Mouse (Mus musculus): ENCODE data around the gene Golim4. TPM values are rescaled to one million over a fixed set of nuclear protein-coding genes. Genes with fewer than 3 reads are reported as not detected.
A peak's percentile ranks its signal among the peaks of the same experiment; 100 is the strongest.

Golim4 gene
- total RNA-seq, 4 experiments from 2014 or later, result 20.8 to 27.6 (median 25.6) TPM

DNA sequence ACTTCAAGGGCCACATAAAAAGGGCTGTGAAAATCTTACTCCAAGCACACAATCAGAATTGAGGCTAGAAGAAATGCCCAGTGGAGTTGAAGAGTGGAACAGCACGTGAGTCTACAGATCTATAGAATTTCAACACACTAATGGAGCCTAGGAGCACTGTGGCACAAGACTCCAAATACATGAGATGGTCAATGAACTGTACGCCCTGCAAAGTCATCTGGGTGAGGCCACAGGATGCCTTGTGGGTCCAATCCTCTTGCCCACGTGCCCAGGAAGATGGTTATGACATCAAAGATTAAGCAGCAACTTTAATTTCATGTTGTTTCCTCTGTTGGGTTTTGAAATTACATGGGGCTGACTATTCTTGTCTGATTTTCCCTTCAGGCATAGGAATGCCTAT, 30.4 kb downstream of the Golim4 start:
- no peak for DNase-seq (ENCODE audit: low spot score in 2 of 2)

DNA sequence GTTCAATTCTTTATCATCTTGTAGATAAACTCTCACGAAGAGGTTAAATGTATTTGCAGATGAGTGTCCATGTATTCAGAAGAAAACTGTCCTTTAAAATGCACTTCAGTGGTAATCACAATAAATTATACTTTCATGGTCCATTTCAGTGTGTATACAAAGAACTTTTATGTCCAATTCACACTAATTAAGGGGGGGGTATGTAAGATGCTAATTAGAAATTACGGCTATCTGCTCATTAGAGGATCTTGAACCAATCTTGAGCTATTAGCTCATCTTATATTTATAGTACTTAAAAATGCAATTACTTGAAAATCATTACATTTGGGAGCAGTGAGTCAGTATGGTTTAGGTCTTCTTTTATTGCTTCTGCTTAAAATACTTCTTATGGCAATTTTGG, 31.6 kb downstream of the Golim4 start:
- no peak for DNase-seq (ENCODE audit: low spot score in 2 of 2)

DNA sequence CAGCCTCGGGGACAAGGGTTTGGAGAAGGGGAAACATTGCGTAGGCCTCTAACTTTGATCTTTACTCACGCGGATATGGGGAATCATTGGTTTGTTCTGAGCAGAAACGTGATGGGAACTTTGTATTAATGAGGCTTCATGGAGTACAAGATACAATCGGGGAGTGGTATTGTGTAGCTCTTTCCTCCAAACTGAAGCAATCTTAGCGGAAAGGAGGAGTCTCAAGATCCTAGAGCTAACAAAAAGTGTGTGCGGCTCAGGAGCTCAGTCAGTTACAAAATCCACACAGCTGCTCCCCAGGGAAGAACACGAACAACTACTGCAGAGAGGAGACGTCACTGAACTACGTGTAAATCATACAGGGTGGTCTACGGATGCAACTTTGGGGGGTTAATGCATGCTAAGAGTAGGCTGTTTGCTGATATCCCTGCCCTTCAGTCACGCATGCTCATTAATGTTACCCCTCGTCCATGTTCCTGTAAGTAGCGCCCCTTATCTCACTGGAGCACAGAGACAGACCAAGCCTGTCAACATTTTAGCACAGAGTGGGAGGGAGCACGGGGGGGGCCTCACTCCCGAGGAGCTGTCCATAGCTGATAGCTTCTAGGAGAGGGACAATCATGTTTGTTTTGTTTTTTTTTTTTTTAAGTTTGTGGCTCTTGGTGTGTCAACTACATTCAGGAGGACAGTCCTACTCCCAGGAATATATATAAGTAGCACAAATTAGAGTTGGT, 38.8 kb downstream of the Golim4 start:
- DNase-seq (ENCODE audit: low spot score in 2 of 2), result no peak

DNA sequence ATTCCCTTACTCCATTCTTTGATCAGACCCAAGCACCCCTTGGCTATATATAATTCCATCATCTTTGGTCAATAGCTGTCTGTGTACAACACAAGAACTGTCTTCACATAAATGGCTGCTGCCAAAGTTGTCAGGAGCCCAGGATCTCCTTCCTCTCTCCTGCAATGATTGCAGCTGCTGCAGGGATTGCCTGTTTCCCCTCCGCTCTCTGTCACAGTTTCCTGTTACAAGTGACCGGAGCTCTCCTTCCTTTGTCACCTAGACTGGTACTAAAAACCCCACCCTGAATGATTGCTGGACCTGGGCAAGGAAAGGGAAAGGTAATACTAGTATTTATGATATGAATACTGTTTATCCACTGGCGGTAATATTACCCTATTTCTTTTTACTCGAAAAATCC, 44.0 kb downstream of the Golim4 start:
- DNase-seq (ENCODE audit: low spot score in 2 of 2), result no peak

DNA sequence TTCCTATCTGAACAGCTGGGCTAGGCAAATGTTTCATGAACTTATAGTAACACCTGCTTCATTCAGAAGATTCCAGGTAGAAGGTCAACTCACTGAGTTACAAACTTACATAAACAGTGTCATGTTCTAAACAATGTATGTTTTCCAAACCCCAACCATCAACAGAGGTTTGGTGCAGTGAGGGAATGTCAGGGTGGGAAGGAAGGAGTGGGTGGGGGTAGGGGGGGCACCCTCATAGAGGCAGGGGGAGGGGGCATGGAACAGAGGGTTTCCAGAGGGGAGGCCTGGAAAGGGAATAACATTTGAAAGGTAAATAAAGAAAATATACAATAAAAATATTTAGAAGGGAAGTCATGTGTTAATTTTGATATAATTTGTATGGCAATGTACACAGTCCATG, 46.0 kb downstream of the Golim4 start:
- no peak for DNase-seq (ENCODE audit: low spot score in 2 of 2)

DNA sequence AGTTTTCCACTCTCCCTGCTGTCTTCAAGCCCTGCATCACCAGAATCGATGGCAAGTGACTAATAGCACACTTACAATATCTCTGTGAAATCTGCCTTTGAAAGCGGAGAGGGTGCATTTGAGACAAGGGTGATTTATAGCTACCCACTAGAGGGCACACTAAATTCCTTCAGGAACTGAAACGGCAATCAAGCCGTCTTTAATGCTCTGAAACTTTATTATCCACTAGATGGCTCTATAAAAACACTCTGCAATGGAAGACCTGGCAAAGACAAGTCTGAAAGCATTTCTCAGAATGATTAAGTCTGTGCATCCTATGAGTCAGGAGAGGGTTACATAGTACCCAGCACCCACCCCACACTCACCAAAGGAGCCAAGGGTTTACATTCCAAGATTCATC, 46.5 kb downstream of the Golim4 start:
- DNase-seq (ENCODE audit: low spot score in 2 of 2), result peak in 1 of 2 experiments; percentile 16

DNA sequence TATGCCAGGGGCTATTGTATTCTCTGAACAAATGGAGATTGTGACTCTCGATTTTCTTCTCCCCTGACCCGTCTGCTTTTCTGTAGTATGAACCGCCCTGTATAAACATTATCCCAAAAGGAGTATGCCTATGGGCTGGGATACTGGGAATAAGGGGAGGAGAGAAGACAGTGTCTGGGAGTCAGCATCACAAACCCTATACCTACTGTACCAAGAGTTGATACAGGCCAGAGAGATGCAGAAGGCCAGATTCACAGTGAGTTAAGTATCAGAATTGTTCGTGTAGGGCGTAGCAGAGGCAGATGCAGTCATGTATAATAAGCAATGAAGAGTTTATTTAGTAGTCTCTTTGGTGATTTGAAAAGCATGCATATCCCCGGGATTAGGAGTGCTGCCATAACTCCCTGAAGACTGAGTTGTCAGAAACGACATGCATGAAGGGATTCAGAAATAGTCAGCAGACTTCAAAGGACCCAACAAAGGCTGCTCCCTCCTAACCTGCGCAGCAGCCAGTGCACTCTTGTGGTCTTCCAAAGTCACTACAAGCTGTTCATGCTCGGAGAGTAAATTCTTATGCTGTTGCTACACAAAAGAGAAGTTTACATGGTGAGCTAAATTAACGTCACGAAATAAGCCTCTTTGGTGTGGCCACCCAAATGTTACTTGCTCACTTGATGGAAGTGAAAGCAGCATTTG, 54.7 kb downstream of the Golim4 start:
- DNase-seq (ENCODE audit: low spot score in 2 of 2), result no peak

DNA sequence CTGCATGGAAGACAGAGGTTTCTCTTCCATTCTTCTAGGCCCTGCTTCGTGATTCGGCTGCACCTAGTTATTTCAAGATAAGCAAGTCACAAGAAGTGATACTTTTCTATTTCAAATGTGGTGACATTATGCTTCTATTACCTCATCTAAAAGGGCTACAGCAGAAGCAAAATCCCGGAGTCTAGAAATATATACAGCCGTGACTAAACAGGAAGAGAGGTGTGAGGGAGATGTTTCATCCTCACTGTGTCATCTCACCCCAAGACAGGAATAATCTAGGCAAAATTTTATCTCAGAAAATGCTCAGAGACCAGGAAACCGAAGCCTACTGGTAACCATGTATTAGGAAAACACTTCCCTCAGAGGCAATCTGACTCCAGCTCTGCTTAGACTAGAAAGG, 61.7 kb downstream of the Golim4 start:
- no peak for DNase-seq (ENCODE audit: low spot score in 2 of 2)

DNA sequence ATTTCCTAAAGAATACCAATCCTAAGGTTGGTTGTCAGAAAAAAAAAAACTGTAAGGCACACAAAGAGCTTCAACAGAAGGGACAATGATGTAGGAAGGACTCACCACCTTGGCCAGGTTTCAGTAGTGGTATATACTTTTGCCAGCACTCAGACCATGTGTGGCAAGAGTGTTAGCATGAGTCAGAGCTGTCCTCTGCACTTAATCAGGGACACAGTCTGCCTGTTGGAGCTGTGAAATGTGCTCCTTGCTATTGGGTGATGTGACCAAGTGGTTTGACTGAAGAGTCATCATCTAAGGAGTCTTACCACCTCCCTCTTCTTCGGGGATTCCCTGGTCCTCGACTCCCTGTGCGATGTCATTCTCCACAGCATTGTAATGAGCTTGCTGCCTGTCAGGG, 65.2 kb downstream of the Golim4 start:
- DNase-seq (ENCODE audit: low spot score in 2 of 2), result no peak

DNA sequence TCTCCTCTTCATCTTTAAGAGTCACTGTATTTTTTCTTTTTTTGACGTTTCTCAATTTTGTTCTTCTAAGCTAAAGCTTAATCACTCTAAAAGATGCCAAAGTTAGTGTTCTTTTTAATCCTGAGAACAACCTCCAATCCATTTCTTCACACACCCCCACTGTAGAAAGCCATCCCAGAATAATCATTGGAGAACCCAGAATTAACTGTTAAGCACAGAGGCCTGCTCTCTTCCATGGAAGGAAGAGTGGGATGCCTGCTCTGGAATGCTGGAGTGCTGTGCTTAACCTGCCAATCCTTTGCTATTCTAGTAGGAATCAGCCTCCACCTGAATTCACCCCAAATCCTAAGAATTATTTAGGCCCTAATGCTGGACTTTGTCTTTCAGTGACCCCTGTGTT, 67.4 kb downstream of the Golim4 start:
- no peak for DNase-seq (ENCODE audit: low spot score in 2 of 2)

DNA sequence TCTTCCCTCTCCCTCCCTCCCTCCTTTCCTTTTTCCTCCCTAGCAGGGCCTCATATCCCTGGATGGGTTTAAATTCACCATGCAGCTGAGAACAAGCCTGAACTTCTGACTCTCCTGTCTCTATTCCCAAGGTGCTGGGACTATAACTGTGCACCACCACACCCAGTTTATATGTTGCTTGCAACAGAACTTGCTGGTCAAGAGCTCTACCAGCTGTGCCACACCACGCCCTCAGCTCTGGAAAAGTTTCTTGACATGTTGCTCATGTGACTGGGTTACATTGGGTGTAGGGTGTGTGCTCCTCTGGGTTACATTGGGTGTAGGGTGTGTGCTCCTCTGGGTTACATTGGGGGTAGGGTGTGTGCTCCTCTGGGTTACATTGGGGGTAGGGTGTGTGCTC, 75.2 kb downstream of the Golim4 start:
- DNase-seq (ENCODE audit: low spot score in 2 of 2), result no peak

DNA sequence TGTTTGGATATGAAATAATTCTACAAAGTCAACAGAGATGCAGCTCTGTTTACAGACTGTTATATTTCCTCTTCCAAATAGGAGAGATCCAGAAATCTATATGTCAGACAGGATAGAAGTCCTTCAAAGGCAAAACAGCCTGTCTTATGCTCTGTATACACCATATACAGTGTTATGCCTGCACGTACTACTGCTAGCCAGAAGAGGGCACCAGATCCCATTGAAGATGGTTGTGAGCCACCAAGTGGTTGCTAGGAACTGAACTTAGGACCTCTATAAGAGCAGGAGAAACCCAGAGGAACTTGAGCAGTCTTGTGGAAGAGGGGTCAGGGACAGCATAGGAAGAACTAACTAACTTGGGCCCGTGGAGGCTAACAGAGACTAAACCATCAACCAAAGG, 77.5 kb downstream of the Golim4 start:
- no peak for DNase-seq (ENCODE audit: low spot score in 2 of 2)

DNA sequence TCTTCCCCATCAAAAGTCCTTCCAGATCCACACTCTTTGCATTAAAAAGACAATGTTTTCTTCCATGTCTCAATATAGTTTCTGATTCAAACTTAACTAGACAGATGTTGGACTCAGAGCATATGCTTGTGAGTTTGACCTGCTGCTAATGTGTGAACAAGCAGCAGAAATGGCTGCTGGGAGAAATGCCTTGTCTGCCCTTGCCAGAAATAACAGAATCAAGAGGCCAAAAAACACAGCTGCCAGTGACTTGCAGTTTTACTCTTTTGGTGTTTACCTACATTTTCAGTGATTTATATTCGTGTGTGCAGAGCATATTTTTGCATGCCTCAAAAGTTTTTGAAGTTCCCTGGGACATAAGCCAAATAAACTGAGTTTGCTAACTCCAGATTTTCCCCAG, 87.9 kb downstream of the Golim4 start:
- DNase-seq (ENCODE audit: low spot score in 2 of 2), result no peak

DNA sequence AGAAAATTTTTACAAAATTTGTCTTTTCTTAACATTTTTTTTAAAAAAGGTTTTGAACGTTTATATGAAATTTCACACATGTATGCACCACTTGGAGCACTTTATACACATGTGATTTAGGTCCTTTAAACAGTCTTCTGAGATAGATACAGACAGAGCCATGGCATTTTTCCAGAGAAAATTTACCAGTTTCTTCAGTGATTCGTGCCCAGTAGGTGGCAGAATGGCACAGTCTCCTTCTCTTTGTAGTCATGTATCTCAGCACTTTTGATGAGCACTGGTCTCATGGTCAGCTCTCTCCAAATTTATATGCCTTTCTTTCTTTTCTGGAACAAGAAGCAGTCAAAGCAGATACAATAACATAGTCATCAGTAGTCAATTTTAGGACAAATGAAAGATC, 92.5 kb downstream of the Golim4 start:
- DNase-seq (ENCODE audit: low spot score in 2 of 2), result no peak

DNA sequence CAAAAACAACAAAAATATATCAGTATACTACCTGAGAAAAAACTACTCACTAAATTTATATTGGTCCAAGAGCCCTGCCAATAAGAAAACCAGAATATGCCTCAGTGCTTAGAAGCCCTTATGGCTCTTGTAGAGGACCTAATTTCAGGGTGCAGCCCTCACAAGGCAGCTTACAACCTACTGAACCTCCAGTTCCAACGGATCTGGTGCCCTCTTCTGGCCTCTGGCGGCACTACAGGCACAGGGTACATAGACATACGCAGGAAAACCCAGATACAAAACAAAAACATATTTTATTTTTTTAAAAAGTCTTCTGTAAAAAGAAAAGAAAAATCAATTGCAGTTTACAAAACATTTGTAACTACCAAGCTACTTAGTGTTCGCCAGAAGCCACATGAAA, 95.1 kb downstream of the Golim4 start:
- no peak for DNase-seq (ENCODE audit: low spot score in 2 of 2)

DNA sequence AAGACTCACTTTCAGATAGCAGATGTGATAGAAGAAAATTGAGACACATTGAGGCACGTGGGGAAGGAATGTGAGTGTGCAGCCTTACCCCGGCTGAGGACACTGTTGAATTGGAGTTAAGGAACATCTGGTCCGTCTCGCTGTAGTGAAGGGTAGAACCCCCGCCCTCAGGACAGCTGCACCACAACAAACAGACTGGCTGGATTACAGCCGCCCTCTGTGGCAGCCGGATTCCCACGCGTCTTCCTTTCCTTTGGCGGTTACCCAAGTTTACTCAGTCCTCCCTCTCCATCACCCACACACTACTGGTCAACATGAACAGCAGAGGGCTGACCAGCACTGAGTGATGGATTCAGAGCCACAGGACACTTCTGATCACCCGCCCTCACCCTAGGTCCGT, 96.0 kb downstream of the Golim4 start:
- DNase-seq (ENCODE audit: low spot score in 2 of 2), result no peak

DNA sequence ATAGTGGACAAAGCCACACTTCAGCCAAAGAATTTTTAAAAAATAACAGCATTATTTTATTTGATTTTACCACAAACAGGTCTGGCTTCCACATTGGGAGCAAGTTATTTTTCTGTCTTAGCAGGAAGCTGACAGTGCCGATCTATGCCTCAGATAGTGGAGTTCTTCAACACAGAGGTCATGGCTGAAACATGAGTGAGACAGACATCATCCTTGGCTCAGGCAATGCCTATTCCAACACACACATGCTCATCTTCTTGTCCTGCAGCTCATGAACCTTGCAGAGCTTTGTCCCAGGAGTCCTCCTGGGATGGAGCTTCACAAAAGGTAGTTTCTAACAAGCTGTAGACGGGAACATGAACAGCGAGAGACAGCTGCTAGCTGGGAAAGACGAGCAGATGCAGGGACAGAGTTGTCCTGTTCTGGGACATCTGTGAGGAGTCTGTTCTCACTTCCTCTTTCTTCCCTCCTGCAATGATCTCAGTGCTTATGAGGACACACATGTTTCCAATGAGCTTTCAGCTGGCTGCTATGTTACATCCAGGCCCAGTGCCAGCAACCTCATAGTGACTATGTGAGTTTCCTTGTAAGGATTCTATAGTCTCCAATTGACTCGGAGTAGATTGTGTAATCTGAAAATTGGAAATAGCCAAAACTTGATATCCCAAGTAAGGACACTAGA, 121.3 kb downstream of the Golim4 start:
- no peak for DNase-seq (ENCODE audit: low spot score in 2 of 2)

DNA sequence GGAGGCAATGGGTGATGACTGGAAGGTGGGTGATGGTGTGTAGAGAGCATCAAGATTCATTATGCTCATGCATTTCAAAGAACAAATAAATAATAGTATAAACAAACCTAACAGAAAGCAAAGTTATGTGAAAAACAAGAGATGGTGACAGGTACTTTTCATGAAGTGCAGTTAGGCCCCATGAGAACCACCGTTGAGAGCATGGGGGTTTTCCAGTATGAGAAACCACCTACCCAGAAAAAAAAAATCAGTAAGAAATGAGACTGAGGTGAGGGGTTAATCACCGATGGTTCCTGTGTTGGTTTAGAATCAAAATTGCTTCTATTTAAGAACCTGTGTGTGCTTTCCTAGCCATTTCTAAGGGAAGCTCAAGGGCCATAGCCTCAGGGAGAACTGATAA, 121.9 kb downstream of the Golim4 start:
- no peak for DNase-seq (ENCODE audit: low spot score in 2 of 2)

Measured in left cerebral cortex, adult 8-10 months (tissue).